Mouse (Mus musculus) mesoderm, embryonic 11.5 days (tissue): ENCODE measurements around the gene Castor1.

Source experiments
- DNase-seq: peaks from one replicate; pipeline ENCODE4 v3.0.0-alpha.2; 2012; ENCODE audit warnings: low read depth, low spot score

Castor1 gene

DNA sequence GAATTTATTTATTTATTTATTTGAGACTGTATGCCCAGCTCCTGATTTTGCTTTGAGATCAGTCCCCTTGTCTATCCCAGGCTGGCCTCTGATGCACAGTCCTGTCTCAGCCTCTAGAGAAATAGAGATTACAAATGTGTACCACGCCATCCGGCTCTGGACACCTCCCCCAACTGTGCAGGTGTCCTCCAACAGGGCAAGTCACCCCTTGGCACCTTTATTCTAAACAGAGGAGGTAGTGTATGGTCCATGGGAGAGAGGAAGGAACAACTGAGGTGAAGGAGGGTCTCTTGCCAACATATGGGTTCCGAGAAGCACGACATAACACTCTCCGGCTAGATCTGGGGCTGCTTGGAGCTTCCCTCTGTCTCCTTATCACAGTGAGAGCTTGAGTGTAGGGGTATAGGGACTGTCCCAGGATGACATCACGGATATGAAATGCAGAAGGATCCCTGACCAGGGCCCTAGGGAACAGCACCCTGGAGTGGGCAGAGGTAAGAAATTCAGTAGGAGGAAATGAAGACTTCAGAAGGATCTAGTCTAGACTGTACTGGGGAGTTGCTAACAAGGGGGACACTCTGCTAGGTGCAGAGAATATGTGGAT, 17.1 kb downstream of the Castor1 start:
- no peak for DNase-seq

DNA sequence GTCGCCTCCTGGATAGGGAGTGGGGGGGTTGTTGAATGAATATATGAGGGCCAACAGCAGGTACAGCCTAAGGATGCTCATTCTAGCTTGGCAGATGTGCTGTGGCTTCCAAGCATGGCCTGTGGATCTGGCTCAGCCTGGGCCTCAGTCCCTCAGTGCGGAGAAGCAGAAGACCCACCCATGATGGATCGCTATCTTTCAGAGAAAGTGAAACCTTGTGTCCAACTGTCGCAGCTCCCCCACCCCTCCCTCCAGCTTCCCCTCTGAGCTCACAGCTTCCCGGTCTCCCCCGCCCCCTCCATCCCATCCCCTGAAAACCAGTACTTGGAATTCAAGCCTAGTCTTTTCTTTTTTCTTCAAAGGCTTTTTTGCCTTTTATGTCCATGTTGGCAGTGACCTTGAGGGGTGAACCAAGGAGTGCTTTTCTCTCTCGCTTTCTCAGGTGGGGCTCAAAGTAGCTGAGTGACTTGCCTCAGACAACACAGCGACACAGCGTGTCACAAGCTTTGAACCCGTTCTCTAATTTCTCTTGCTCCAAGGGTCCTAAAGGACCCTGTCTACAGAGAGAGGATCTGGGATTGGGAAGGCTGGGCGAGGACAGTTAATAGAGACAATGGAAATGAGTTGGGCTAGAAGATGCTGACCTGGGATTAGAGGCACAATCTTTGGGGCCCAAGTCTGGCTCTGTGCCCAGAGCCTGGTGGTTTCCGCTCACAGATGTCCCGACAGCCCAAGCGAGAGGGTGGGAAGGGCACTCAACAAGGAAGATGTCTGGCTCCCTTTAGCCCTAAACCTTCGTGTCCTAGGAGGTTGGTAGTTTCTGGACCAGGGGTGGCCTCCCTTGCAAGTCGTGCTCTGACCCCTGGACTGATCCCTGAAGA, 17.9 kb downstream of the Castor1 start, which contains the start of gene Osm:
TSS of gene Osm (plus strand) at position 756 of the 881 bp plus-strand sequence.
- no peak for DNase-seq

DNA sequence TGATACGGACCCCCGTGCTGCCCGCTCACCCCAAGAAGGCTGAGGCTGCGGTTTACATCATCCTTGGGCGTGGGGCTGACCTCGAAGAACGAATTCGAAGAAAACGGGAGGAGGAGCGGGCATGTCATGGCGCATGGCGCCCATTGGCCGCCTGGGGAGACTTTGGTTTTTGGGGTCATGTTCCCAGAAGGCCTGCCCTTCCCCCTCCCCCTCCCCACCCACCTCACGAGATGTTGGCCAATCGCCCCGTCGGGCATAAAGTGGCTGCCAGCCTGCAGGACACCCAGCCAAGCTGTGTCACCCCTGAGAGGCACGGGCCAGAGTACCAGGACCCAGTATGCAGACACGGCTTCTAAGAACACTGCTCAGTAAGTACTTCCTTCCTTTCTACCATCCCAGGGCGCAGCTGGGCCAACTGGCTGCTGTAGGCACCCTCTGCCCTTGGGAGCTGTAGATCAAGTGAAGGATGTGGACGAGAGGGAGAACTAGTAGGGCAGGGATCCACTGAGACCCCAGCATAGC, 18.6 kb downstream of the Castor1 start:
- DNase-seq: no peak

DNA sequence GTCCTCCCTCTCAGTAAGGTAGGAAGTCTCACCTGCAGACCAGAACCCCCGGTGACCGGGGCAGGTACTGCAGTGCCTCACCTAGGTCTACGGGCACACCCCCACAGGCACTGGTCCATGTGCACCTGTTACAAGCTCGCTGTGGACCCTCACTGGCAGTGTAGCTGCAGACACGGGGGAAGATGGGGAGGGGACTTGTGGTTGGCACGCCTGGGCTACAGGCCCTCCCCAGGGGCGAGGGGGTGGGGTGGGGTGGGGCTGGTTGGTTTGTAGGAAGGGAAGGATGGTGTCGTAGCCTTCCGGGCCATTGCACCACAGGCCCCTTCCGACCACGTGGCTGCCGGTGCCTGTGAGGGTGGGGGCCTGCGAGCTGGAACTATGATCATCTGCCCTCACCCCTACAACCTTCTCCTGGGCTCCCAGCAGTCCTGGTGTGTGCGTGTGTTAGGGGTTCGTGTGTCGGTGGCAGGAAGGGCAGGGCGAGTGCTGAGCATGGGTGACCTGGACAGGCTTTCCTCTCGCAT, 19.4 kb downstream of the Castor1 start:
- no peak for DNase-seq

DNA sequence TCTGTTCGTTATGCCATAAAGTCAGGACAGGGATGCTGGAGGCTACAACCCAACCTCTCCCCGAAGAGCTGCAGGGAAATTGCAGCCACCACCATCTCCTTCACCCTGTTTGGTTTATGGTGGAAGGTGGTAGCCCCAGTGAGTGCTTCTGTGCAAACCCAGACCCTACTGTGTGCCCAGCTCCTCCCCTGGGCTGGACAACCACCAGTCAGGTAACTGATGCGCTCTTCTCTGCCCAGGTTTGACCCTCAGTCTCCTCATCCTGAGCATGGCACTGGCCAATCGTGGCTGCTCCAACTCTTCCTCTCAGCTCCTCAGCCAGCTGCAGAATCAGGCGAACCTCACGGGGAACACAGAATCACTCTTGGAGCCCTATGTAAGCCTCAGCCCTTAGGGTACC, 20.1 kb downstream of the Castor1 start:
- DNase-seq: no peak

DNA sequence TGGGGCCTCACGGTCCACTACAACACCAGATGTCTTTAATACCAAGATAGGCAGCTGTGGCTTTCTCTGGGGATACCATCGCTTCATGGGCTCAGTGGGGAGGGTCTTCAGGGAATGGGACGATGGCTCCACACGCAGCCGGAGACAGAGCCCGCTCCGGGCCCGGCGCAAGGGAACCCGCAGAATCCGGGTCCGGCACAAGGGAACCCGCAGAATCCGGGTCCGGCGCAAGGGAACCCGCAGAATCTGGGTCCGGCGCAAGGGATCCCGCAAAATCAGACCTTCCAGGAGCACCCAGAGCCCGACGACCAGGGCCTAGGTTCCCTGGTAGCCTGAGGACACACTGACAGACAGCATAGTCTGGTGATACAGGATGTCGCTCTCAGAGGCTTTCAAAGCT, 21.7 kb downstream of the Castor1 start:
- DNase-seq: no peak

DNA sequence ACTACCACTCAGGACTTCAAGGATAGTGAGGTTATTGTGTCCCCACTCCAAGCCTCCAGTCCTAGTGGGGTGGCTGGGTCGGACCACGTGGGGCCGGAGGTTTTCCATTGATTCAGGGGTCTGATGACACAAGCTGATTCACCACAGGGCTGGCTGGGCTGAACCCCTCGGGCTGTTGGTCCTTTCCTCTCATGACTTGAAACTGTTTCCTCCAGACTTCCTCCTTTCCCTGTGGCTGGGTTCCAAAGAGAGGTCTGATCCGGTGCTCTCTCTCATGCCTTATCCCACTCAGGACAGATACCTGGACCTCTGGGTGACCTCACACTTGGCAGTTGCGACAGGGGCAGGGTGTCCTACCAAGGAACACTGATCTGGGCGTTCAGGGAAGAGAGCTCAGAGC, 22.1 kb downstream of the Castor1 start:
- DNase-seq: no peak

DNA sequence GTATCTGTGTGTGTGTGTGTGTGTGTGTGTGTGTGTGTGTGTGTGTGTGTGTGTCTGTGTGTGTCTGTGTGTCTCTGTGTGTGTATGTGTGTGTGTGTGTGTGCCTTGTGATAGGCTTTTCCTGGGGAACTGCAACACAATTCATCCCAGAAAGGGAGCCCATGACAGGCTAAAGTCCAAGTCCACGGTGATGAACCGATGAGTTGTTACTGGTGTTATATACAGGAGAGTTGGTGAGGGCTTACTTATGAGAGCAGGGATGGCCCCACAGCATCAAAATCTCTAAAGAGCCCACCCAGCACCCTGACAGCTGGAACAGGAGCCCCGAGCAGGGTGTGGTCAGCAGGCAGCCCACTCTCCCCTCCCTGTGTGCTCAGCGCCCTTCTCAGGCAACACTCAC, 23.2 kb downstream of the Castor1 start:
- DNase-seq: no peak

DNA sequence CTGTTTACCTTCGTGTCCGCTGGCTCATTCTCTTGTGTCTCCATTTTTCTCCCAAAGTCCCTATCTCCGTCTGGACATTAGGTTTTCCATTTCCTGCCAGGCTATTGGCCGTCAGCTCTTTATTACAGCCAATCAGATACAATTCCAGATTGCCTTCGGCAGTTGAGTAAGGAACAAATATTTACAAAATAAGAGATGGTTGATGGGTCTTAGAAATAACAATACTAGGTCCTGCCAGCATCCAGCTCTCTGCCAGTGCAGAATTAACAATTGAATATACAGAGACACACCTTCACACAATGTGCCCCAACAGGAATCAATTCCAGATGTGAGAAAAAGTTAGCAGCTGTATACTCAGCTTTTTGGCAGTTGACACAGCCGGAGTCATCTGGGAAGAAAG, 28.1 kb downstream of the Castor1 start:
- no peak for DNase-seq

DNA sequence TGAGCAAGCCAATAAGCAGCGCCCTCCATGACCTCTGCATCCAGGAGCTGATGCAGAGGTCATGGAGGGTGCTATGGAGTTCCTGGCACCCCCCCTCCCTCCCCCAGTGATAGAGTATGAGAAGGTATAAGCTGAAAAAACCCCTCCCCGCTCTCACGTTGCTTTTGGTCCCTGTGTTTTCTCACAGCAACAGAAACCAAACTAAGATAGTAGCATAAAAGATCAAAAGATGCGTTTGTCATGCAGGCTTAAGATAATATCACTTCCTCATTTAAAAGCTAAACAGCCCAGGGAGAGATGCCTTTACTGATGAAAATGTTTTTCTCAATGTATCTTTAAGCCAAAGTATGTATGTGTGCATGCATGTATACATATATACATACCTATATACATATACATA, 28.6 kb downstream of the Castor1 start:
- no peak for DNase-seq

DNA sequence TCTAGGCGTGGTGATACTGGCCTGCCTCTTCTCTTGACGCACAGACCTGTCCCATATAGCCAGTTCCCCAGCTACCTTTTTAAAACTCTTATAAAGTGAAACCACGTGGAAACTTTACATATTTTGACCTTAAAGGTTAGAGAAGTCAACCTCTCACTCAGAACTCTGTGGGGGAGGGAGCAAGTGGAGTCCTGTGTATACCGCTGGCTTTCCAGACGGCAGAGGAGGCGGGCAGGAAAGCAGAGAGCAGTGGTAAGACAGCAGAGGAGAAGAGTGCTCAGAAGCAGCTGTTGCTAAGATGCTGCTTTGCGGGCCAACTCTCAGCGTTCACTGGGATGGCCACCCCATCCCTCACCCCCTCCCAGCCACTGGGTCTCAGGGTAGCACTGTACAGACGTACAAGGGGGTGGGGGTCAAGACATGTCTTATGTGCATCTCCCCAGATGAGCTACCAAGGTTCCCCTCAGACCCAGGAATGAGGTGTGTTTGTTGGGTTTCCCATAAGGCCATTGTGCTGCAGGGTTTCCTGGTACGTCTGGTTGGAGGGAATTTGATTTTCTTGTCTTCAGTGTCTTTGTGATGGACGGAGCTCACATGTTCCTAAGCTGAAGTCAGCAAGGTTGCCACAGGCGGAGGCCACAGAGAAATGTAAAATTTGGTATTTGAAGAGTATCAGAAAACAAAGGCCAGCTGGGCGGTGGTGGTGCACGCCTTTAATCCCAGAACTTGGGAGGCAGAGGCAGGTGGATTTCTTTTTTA, 29.4 kb downstream of the Castor1 start:
- no peak for DNase-seq

DNA sequence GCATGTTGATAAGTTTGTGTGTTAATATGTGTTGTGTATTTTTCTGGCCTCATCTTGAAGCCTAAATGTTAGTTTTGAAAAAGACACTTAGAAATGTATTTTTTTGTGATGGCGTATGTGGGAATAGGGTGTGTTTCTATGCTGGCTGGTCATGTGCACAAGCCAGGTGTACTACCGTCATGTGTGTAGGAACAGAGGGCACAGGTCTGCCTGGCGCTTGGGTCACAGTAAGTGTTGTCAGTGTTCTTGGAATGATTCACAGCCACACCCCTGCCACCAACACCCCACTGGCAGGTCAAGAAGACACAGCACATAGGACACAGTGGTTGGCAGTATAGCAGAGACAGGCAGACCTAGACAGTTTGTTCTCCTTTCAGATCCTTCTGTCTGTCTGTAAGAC, 31.1 kb downstream of the Castor1 start:
- DNase-seq: no peak

DNA sequence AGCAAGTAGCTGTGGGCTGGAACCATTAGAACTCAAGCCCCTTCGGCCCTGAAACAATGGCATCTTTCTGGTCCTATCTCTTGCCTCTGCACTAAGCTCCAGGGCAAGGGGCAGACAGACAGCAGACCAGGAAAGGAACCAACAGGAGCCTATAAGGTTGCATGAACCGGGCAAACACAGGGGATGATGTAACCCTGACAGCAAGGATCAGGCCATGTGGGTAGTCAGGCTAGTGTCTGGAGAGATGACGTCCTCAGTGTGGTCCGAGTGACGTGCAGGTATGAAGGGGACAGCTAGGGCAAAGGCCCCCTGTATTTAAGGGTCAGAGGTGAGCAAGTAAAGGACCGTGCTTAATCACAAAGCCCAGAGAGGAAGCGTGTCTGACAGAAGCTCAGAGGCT, 32.3 kb downstream of the Castor1 start:
- no peak for DNase-seq

DNA sequence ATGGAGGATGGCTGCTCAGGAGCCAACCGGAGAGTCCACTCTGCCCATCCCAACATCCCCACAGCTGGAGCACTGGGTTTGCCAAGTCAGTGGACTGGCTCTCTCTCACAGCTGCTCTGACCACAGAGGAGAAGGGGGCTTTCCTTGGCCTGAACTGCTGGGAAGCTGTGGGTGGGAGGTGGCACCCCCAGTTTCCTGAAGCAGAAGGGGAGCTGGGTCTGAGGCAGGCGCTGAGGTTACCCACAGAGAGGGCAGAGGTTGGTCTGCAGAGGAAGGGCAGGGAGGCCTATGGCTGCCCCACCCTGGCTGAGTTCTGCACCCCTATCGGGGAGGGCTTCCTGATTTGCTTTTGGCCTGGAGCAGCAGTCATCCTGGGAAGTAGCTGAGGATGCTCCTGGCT, 33.4 kb downstream of the Castor1 start:
- DNase-seq: no peak

DNA sequence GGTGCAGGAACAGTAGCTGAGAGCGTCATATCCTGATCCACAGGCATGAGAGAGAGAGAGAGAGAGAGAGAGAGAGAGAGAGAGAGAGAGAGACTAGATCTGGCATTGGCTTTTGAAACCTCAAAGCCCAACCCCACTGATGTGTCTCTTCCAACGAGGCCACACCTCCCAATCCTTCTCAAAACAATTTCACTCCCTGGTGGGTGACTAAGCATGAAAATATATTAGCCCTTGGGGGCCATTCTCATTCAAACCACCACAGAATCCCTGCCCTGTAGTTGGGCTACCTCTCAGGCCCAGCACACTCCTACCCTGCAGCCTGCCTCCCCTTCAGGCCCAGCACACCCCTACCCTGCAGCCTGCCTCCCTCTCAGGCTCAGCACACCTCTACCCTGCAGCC, 34.9 kb downstream of the Castor1 start:
- no peak for DNase-seq

DNA sequence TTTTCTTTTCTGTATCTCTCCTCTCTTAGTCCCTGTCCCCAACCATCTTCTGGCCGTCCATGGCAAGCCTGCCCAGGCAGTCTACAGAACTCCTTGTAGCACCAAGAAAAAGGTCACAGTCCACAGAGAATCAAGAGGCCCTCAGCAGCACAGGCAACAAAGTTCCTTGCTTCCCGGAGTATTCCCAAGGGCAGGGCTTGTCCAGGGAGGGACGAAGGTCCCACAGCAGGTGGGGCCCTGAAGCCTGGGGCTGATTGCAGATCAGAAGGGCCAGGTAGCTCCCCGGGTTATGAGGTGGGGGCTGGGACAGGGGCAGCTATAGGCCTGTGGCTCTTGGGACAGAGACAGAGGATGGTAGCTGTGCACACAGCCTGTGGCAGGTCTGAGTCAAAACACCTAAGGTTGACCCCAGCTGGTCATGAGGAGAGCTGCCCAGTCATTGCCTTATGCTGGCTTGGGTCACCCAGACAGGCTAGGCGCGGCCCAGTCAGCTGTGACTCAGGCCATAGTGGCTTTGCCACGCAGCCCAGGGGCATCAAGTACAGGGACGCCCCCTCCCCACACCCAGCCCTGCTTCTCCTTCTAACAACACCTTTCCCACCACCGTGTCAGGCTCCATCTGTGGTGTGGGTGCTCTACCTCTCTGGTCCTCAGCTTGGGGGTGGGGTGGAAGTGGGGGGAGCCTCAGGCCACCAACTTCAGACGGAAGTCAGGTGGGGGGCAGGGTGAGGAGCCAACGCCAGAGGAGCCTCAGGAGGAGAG, 39.0 kb downstream of the Castor1 start, which contains the start of gene Lif:
TSS of gene Lif (plus strand) at position 712 of the 762 bp plus-strand sequence.
- DNase-seq: no peak

DNA sequence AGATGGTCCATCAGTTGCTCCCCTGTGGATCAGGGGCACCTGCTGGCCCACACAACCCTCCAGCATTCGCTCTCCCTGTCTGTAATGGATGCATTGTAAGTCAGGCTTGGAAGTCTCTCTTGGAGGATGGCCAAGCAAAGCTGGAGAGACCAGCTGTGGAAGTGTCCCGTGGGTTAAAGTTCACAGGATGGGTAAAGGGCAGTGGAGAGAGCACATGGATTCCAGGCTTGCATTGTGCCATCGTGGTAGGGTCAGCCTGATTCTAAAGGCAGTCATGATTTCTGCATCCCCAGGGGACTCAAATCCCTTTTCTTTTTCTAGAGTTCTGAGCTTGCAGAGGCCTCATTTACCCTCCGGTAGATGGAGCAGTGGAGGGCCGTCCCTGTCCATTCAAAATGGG, 39.7 kb downstream of the Castor1 start:
- DNase-seq: no peak

DNA sequence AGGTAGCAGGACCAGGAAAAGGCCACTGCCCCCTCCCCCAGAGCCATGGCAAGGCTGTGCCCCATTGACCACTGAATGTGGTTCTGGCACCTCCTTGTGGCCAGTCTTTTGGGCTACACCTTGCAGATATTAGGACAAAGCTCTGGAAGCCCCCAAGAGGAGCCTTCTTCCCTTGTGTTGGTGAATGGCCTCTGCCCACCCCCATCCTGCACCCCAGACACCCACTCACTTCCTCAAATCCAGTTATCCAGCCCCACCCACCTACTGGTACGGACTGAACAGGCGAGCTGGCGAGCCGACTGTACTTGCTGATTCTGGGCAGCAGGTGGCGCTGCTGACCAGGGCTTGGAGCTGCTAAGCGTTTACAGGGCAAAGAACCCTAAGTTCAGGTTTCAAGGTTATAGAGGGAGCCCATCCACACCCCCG, 40.6 kb downstream of the Castor1 start:
- DNase-seq: peak; percentile 89

DNA sequence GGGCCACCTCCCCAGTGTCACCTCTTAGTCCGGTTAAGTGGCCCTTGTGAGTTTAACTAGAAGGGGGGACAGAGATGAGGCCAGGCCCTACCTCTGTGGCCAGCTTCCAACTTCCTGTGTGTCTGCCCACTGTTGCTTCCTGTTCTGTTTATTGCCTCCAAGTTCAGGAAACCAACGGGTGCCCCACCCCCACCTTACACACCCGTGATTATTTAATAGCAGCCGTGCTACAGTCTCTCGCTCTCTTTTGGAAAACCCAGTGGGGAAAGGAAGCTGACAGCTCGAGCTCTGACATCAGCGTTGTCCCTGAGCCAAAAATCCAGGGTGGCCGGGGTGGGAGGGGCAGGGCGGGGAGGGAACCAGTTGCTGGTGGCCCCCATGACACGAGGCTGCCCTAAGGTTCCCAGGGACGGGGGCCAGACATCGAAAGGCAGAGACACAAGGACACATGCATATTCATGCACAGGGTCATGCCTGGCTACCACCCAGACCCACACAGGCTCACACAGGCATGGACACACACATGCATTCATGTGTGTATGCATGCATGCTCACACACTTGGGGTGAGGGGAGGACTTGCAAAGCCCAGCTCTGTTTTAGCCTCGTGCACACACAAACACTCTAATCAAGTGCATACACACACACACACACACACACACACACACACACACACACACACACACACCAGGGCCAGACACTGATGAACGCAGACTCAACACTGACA, 42.6 kb downstream of the Castor1 start:
- DNase-seq: no peak

DNA sequence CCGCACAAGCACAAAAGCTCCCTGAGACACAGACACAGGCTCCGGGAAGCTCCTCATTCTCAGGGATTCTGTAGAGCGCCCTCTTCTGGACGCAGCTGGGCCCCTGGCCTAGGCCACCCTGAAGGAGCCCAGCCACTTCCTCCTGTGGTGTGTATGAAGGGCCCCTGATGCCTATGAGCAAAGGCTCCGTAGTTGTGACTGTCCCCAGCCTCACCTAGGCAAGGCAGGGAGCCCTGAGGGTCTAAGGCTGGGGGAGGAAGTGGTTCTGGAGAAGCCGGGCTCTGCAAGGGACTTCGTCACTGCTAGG, 43.1 kb downstream of the Castor1 start:
- peak; percentile 49 for DNase-seq

DNA sequence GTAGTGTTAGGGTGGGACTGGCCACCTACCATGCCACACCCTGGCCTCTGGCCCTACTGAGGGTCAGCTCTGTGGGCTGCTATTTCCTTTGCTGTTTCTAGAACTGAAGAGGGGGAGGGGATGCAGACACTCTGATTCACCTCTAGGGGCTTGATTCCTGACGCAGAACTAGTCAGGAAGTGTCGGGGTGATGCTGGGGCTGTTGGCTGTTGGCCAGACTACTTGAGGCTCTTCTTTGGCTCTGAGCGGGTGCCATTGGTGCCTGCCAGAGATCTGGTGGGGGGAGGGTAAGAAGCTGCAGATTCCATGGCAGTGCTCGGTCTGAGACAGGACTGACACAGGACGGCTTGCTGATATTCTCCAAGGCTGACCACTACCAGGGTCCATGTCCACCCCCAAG, 43.9 kb downstream of the Castor1 start:
- DNase-seq: peak; percentile 23
